Mouse (Mus musculus) midbrain, embryonic 15.5 days (tissue): ENCODE results near the gene Acox1. TPM values are rescaled to one million over a fixed set of nuclear protein-coding genes. Genes with fewer than 3 reads are reported as not detected.

Experiments
- ATAC-seq: fragments of 200-750 bp; cut with Nextera tagmentation; replicated peaks from 2 replicates; pipeline ENCODE4 v1.8.0; 2017; ENCODE audit warnings: moderate TSS enrichment
- H3K27ac ChIP-seq: fragments of 300-500 bp; sonication (generic); 2 replicates; pipeline ENCODE4 v1.5.1; 2015; ENCODE audit warnings: mild to moderate bottlenecking, inconsistent platforms
- H3K27me3 ChIP-seq: fragments of 300-500 bp; sonication (generic); replicated peaks from 2 replicates; pipeline ENCODE4 v1.6.1; 2015; ENCODE audit warnings: inconsistent platforms
- H3K36me3 ChIP-seq: fragments of 300-500 bp; sonication (generic); replicated peaks from 2 replicates; pipeline ENCODE4 v1.6.1; 2015; ENCODE audit warnings: inconsistent platforms
- H3K4me1 ChIP-seq: fragments of 300-500 bp; sonication (generic); 2 replicates; pipeline ENCODE4 v1.6.1; 2015; ENCODE audit warnings: inconsistent platforms
- H3K4me2 ChIP-seq: fragments of 300-500 bp; sonication (generic); 2 replicates; pipeline ENCODE4 v1.6.1; 2015; ENCODE audit warnings: inconsistent platforms, mild to moderate bottlenecking, moderate library complexity
- H3K4me3 ChIP-seq: fragments of 300-500 bp; sonication (generic); 2 replicates; pipeline ENCODE4 v1.5.1; 2015; ENCODE audit warnings: mild to moderate bottlenecking, inconsistent platforms
- H3K9ac ChIP-seq: fragments of 300-500 bp; sonication (generic); 2 replicates; pipeline ENCODE4 v1.6.1; 2015; ENCODE audit warnings: mild to moderate bottlenecking, inconsistent platforms
- H3K9me3 ChIP-seq: fragments of 300-500 bp; sonication (generic); 2 replicates; pipeline ENCODE4 v1.6.1; 2016; ENCODE audit warnings: inconsistent platforms
- WGBS: fragments of 180-500 bp; shearing (Covaris S2); methylation state at CpG from one replicate; pipeline ENCODE4 v1.1.7; 2015; ENCODE audit warnings: mixed read lengths; 5-methylcytosine and 5-hydroxymethylcytosine counted together
- polyA plus RNA-seq: library from polyadenylated mRNA; unstranded; fragments of >200 nt; fragmentation: Nextera tagmentation; extraction: Ambion mirVana; gene quantifications from 2 replicates; pipeline ENCODE4 v1.2.1, GENCODE M21; 2015

Acox1 gene
- polyA plus RNA-seq, 1 experiment from 2014 or later, result 64.0 TPM

DNA sequence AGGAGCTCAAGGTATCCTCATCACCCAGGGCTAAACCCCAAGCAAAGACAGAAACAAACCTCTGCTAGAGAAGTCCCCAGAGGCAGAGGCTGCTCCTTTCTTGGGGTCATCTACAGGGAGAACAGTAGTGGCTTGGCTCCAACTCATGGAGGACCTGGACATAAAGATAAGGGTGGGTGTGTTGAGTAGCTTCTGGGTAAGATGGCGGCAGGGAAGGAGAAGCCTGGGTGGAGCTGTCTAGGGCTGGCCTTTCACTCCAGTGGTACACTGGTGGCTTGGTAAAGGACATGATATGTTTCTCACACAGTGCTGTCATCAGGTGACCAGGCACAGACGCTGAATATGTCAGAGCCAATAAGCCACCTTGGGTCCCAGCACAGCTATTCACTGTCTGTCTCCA lies 47.9 kb downstream of the Acox1 start:
- Histone ChIP-seq H3K36me3 (peaks cover 67% of the 10 kb centered on the region), H3K9me3 (no peaks in the 10 kb centered on the region), H3K9ac (no peak overlapping the region), H3K4me3 (no peak overlapping the region), H3K4me1 (no peaks in the 10 kb centered on the region), H3K27ac (no peak overlapping the region), H3K27me3 (no peaks in the 10 kb centered on the region), H3K4me2 (no peak overlapping the region)
- ATAC-seq, result no peak
- WGBS, result 83% methylated on average over 2 of the region's 2 CpGs

GRCm38 (mm10) chr11:116149341-116149740 lies 49.5 kb downstream of the Acox1 start:
- no peak overlapping the region for H3K4me3 ChIP-seq
- no peak for ATAC-seq
- no peaks in the 10 kb centered on the region for H3K9me3 ChIP-seq
- no peaks in the 10 kb centered on the region for H3K4me1 ChIP-seq
- 92% methylated on average over 6 of the region's 6 CpGs for WGBS
- H3K4me2 ChIP-seq, result no peak overlapping the region
- peaks cover 63% of the 10 kb centered on the region for H3K36me3 ChIP-seq
- no peaks in the 10 kb centered on the region for H3K27me3 ChIP-seq
- no peak overlapping the region for H3K27ac ChIP-seq
- H3K9ac ChIP-seq, result no peak overlapping the region

- no peak overlapping the region for H3K9ac ChIP-seq
- no peak for ATAC-seq
- H3K27me3 ChIP-seq, result no peaks in the 10 kb centered on the region
- 69% methylated on average over 20 of the region's 20 CpGs for WGBS
- no peak overlapping the region for H3K4me3 ChIP-seq
- H3K9me3 ChIP-seq, result no peaks in the 10 kb centered on the region
- H3K4me1 ChIP-seq, result no peaks in the 10 kb centered on the region
- peaks cover 64% of the 10 kb centered on the region for H3K36me3 ChIP-seq
- no peak overlapping the region for H3K27ac ChIP-seq
- no peak overlapping the region for H3K4me2 ChIP-seq
Measured at GRCm38 (mm10) chr11:116148761-116149221, 50.1 kb downstream of the Acox1 start.

- Histone ChIP-seq H3K4me3 (no peak overlapping the region), H3K9me3 (no peaks in the 10 kb centered on the region), H3K4me2 (no peak overlapping the region), H3K9ac (no peak overlapping the region), H3K27ac (0 out of 2 replicates have a peak overlapping the region, but pooled peaks have one; percentile 15), H3K4me1 (no peaks in the 10 kb centered on the region), H3K36me3 (peaks cover 70% of the 10 kb centered on the region), H3K27me3 (no peaks in the 10 kb centered on the region)
- 0 out of 2 replicates have a peak, but pooled peaks have one; percentile 19 for ATAC-seq
- 72% methylated on average over 25 of the region's 25 CpGs for WGBS
Measured at GRCm38 (mm10) chr11:116146294-116146985, 52.4 kb downstream of the Acox1 start.

GRCm38 (mm10) chr11:116145481-116146293 lies 53.2 kb downstream of the Acox1 start:
- ATAC-seq, result no peak
- Histone ChIP-seq H3K4me3 (no peak overlapping the region), H3K9me3 (no peaks in the 10 kb centered on the region), H3K9ac (no peak overlapping the region), H3K27ac (0 out of 2 replicates have a peak overlapping the region, but pooled peaks have one; percentile 8), H3K36me3 (peaks cover 64% of the 10 kb centered on the region), H3K4me1 (no peaks in the 10 kb centered on the region), H3K27me3 (no peaks in the 10 kb centered on the region), H3K4me2 (no peak overlapping the region)
- WGBS, result 63% methylated on average over 18 of the region's 18 CpGs

GRCm38 (mm10) chr11:116143468-116143867 lies 55.4 kb downstream of the Acox1 start:
- H3K9me3 ChIP-seq, result no peaks in the 10 kb centered on the region
- H3K4me3 ChIP-seq, result no peak overlapping the region
- ATAC-seq, result no peak
- 94% methylated on average over 3 of the region's 3 CpGs for WGBS
- H3K4me1 ChIP-seq, result no peaks in the 10 kb centered on the region
- no peak overlapping the region for H3K9ac ChIP-seq
- H3K27ac ChIP-seq, result no peak overlapping the region
- H3K36me3 ChIP-seq, result peaks cover 51% of the 10 kb centered on the region
- no peaks in the 10 kb centered on the region for H3K27me3 ChIP-seq
- no peak overlapping the region for H3K4me2 ChIP-seq

DNA sequence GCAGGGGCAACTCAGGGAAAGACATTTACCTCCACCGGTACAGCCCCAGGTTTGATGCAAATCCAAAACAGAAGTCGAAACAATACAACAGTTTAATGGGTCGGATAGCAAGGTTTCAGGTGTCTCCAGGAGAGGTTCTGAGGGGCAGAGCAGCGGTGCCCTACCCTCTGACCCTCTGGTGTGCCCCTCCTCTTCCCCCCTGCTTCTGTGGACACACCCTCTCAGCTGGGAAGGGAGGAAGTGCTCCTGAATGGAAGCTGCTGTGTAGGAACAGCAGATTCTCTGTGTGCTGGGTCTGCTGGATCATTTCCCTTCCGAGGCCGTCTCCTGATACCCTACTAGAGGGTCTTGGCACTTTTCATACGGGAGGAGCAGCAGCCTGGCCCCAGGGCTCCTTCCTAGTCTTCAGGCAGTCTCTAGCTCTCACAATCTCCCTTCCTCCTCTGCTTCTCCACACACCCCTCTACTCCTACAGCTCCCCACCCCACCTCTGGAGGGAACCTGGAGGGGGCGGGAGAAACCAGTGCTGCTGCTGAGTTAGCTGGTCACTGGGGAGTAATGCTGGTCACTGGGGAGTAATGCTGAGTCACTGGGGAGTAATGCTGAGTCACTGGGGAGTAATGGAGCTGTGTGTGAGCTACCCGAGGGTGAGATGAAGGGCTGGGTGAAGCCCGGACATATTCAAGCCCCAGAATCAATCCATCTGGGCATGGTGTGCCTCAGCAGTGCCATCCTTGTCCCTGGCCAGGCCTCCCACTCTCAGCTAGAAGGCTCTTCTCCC lies 56.4 kb downstream of the Acox1 start:
- H3K27ac ChIP-seq, result no peak overlapping the region
- H3K9me3 ChIP-seq, result no peaks in the 10 kb centered on the region
- no peak overlapping the region for H3K9ac ChIP-seq
- WGBS, result 72% methylated on average over 10 of the region's 10 CpGs
- H3K36me3 ChIP-seq, result peaks cover 49% of the 10 kb centered on the region
- no peaks in the 10 kb centered on the region for H3K27me3 ChIP-seq
- no peak for ATAC-seq
- no peak overlapping the region for H3K4me3 ChIP-seq
- no peak overlapping the region for H3K4me2 ChIP-seq
- H3K4me1 ChIP-seq, result peaks cover 8% of the 10 kb centered on the region

GRCm38 (mm10) chr11:116138468-116139138 lies 60.2 kb downstream of the Acox1 start, which contains the start of gene Mrpl38:
Gene Mrpl38, minus strand, starts transcription at chr11:116138868.
- WGBS, result under 1% methylated on average over 60 of the region's 60 CpGs

GRCm38 (mm10) chr11:116138096-116138467 lies 60.8 kb downstream of the Acox1 start:
- Histone ChIP-seq H3K36me3 (peaks cover 21% of the 10 kb centered on the region), H3K9ac (peak overlapping the region; percentile 85), H3K4me3 (peak overlapping the region; percentile 91), H3K27me3 (no peaks in the 10 kb centered on the region), H3K4me1 (peaks cover 13% of the 10 kb centered on the region), H3K4me2 (peak overlapping the region; percentile 73), H3K27ac (peak overlapping the region; percentile 76), H3K9me3 (no peaks in the 10 kb centered on the region)
- ATAC-seq, result no peak; the same call in 1 of the 2 replicates
- under 1% methylated on average over 20 of the region's 20 CpGs for WGBS

More at GRCm38 (mm10) chr11:116138468-116139138, 60.2 kb downstream of the Acox1 start, which contains the start of gene Mrpl38:
- Histone ChIP-seq H3K27me3 (no peaks in the 10 kb centered on the region), H3K4me3 (peak within 1 kb of the TSS; percentile 91), H3K4me1 (peaks cover 13% of the 10 kb centered on the region), H3K9ac (peak within 1 kb of the TSS; percentile 85), H3K36me3 (peaks cover 26% of the 10 kb centered on the region), H3K27ac (peak within 1 kb of the TSS; percentile 76), H3K4me2 (peak within 1 kb of the TSS; percentile 73), H3K9me3 (no peaks in the 10 kb centered on the region)
- ATAC-seq, result peak; percentile 94

GRCm38 (mm10) chr11:116134171-116134570 lies 64.7 kb downstream of the Acox1 start:
- no peak overlapping the region for H3K4me2 ChIP-seq
- peaks cover 5% of the 10 kb centered on the region; the same call in 1 of the 2 replicates for H3K36me3 ChIP-seq
- H3K4me3 ChIP-seq, result no peak overlapping the region
- 92% methylated on average over 10 of the region's 10 CpGs for WGBS
- H3K27ac ChIP-seq, result no peak overlapping the region
- H3K27me3 ChIP-seq, result no peaks in the 10 kb centered on the region
- peaks cover 35% of the 10 kb centered on the region for H3K4me1 ChIP-seq
- H3K9ac ChIP-seq, result no peak overlapping the region
- no peaks in the 10 kb centered on the region for H3K9me3 ChIP-seq
- ATAC-seq, result no peak

DNA sequence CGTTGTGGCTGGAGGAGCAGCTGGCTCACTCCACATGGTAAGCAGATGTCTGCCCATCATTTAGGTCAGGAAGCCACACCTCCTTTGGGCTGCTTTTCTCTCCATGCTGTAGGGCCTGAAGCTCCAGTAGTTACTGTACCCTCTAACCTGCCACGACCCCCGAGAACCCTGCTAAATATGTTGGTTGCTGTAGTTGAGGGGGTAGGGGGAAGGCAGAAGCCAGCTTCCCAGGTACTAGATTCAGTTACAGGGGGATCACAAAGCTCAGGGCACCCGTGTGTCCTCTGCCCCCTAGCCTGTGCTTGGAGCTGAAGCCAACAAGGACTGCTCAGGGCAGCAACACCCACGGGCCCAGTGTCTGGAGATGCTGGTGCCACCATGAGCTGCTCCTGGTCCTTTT lies 65.3 kb downstream of the Acox1 start:
- H3K9ac ChIP-seq, result no peak overlapping the region
- 81% methylated on average over 5 of the region's 5 CpGs for WGBS
- H3K27ac ChIP-seq, result no peak overlapping the region
- no peak overlapping the region for H3K4me3 ChIP-seq
- H3K36me3 ChIP-seq, result peaks cover 5% of the 10 kb centered on the region; the same call in 1 of the 2 replicates
- ATAC-seq, result no peak
- H3K4me1 ChIP-seq, result peaks cover 35% of the 10 kb centered on the region
- H3K27me3 ChIP-seq, result no peaks in the 10 kb centered on the region
- H3K9me3 ChIP-seq, result no peaks in the 10 kb centered on the region
- no peak overlapping the region for H3K4me2 ChIP-seq
